Mouse (Mus musculus): ENCODE data around the gene Scaf11. TPM values are rescaled to one million over a fixed set of nuclear protein-coding genes. Genes with fewer than 3 reads are reported as not detected.

Scaf11 gene
- polyA plus RNA-seq, 1 experiment from 2014 or later: 112 TPM

GRCm38 (mm10) chr15:96459741-96460450, 747 bp downstream of the Scaf11 start:
- Histone ChIP-seq H3K9ac (peak overlapping the region; percentile 98), H3K4me3 (ENCODE audit: low read depth, low read length) (peak overlapping the region; percentile 89), H3K27ac (ENCODE audit: low read depth) (peak overlapping the region; percentile 100), H3K27me3 (ENCODE audit: insufficient read depth, low read length) (no peaks in the 10 kb centered on the region), H3K9me3 (ENCODE audit: low read depth, low read length) (no peaks in the 10 kb centered on the region), H3K4me1 (ENCODE audit: insufficient read depth) (0 out of 2 replicates have a peak, but pooled peaks cover 10% of the 10 kb centered on the region), H3K36me3 (ENCODE audit: insufficient read depth) (no peaks in the 10 kb centered on the region), H3K4me2 (peak overlapping the region; percentile 94)
- DNase-seq (peak; percentile 70), ATAC-seq (ENCODE audit: insufficient read depth) (peak; percentile 42)
- under 1% methylated on average over 63 of the region's 71 CpGs for WGBS
- no peak for TF ChIP-seq CTCF (IDR thresholded peaks at IDR 0.05; ENCODE audit: low read depth)

- Histone ChIP-seq H3K27me3 (ENCODE audit: insufficient read depth, low read length) (no peaks in the 10 kb centered on the region), H3K9me3 (ENCODE audit: low read depth, low read length) (no peaks in the 10 kb centered on the region), H3K36me3 (ENCODE audit: insufficient read depth) (no peaks in the 10 kb centered on the region), H3K4me1 (ENCODE audit: insufficient read depth) (0 out of 2 replicates have a peak, but pooled peaks cover 10% of the 10 kb centered on the region), H3K4me3 (ENCODE audit: low read depth, low read length) (no peak overlapping the region), H3K27ac (ENCODE audit: low read depth) (no peak overlapping the region), H3K9ac (no peak overlapping the region), H3K4me2 (no peak overlapping the region)
- DNase-seq: no peak
- WGBS: 88% methylated on average over 3 of the region's 3 CpGs
- no peak for TF ChIP-seq CTCF (IDR thresholded peaks at IDR 0.05; ENCODE audit: low read depth)
- no peak for ATAC-seq (ENCODE audit: insufficient read depth)
These were observed 2.4 kb downstream of the Scaf11 start for GRCm38 (mm10) chr15:96458273-96458672.

GRCm38 (mm10) chr15:96457338-96457664, 3.3 kb downstream of the Scaf11 start:
- H3K27ac ChIP-seq (ENCODE audit: low read depth): no peak overlapping the region
- H3K36me3 ChIP-seq (ENCODE audit: insufficient read depth): no peaks in the 10 kb centered on the region
- no peak for ATAC-seq (ENCODE audit: insufficient read depth)
- H3K4me2 ChIP-seq: no peak overlapping the region
- no peak for DNase-seq
- H3K9ac ChIP-seq: no peak overlapping the region
- 0 out of 2 replicates have a peak, but pooled peaks cover 10% of the 10 kb centered on the region for H3K4me1 ChIP-seq (ENCODE audit: insufficient read depth)
- no peak for TF ChIP-seq CTCF (IDR thresholded peaks at IDR 0.05; ENCODE audit: low read depth)
- WGBS: 65% methylated on average over 3 of the region's 3 CpGs
- no peak overlapping the region for H3K4me3 ChIP-seq (ENCODE audit: low read depth, low read length)
- no peaks in the 10 kb centered on the region for H3K27me3 ChIP-seq (ENCODE audit: insufficient read depth, low read length)
- no peaks in the 10 kb centered on the region for H3K9me3 ChIP-seq (ENCODE audit: low read depth, low read length)

GRCm38 (mm10) chr15:96456651-96457337, 3.8 kb downstream of the Scaf11 start:
- H3K27ac ChIP-seq (ENCODE audit: low read depth): no peak overlapping the region
- 73% methylated on average over 5 of the region's 5 CpGs for WGBS
- ATAC-seq (ENCODE audit: insufficient read depth) (no peak), DNase-seq (no peak)
- no peak overlapping the region for H3K4me3 ChIP-seq (ENCODE audit: low read depth, low read length)
- no peaks in the 10 kb centered on the region for H3K27me3 ChIP-seq (ENCODE audit: insufficient read depth, low read length)
- H3K9ac ChIP-seq: no peak overlapping the region
- no peak overlapping the region for H3K4me2 ChIP-seq
- H3K4me1 ChIP-seq (ENCODE audit: insufficient read depth): 0 out of 2 replicates have a peak, but pooled peaks cover 7% of the 10 kb centered on the region
- no peaks in the 10 kb centered on the region for H3K9me3 ChIP-seq (ENCODE audit: low read depth, low read length)
- H3K36me3 ChIP-seq (ENCODE audit: insufficient read depth): peaks cover 4% of the 10 kb centered on the region; the same call in 1 of the 2 replicates
- TF ChIP-seq CTCF (IDR thresholded peaks at IDR 0.05; ENCODE audit: low read depth): no peak

GRCm38 (mm10) chr15:96455595-96456214, 4.9 kb downstream of the Scaf11 start:
- no peak overlapping the region for H3K9ac ChIP-seq
- WGBS: 66% methylated on average over 4 of the region's 4 CpGs
- H3K4me2 ChIP-seq: no peak overlapping the region
- H3K36me3 ChIP-seq (ENCODE audit: insufficient read depth): peaks cover 11% of the 10 kb centered on the region; the same call in 1 of the 2 replicates
- H3K27ac ChIP-seq (ENCODE audit: low read depth): no peak overlapping the region
- H3K9me3 ChIP-seq (ENCODE audit: low read depth, low read length): no peaks in the 10 kb centered on the region
- H3K4me1 ChIP-seq (ENCODE audit: insufficient read depth): 0 out of 2 replicates have a peak, but pooled peaks cover 7% of the 10 kb centered on the region
- H3K4me3 ChIP-seq (ENCODE audit: low read depth, low read length): no peak overlapping the region
- DNase-seq (no peak), ATAC-seq (ENCODE audit: insufficient read depth) (no peak)
- no peak for TF ChIP-seq CTCF (IDR thresholded peaks at IDR 0.05; ENCODE audit: low read depth)
- H3K27me3 ChIP-seq (ENCODE audit: insufficient read depth, low read length): no peaks in the 10 kb centered on the region

GRCm38 (mm10) chr15:96453346-96453745, 7.3 kb downstream of the Scaf11 start:
- Histone ChIP-seq H3K9me3 (ENCODE audit: low read depth, low read length) (no peaks in the 10 kb centered on the region), H3K27ac (ENCODE audit: low read depth) (no peak overlapping the region), H3K36me3 (ENCODE audit: insufficient read depth) (peaks cover 19% of the 10 kb centered on the region), H3K4me3 (ENCODE audit: low read depth, low read length) (no peak overlapping the region), H3K27me3 (ENCODE audit: insufficient read depth, low read length) (no peaks in the 10 kb centered on the region), H3K9ac (no peak overlapping the region), H3K4me2 (no peak overlapping the region), H3K4me1 (ENCODE audit: insufficient read depth) (0 out of 2 replicates have a peak, but pooled peaks cover 5% of the 10 kb centered on the region)
- 80% methylated on average over 1 of the region's 1 CpGs for WGBS
- no peak for TF ChIP-seq CTCF (IDR thresholded peaks at IDR 0.05; ENCODE audit: low read depth)
- no peak for DNase-seq
- ATAC-seq (ENCODE audit: insufficient read depth): no peak
